Mouse (Mus musculus) spleen, adult 2 months (tissue): Measurements from ENCODE around the gene Urgcp.

Source experiments
- CTCF ChIP-seq: fragments of 200-500 bp; IDR thresholded peaks from 2 replicates; pipeline ENCODE4 v1.5.1; 2011; ENCODE audit warnings: mild to moderate bottlenecking, inconsistent platforms; ENCODE audit not compliant: insufficient read depth, insufficient read length, insufficient replicate concordance; ENCODE audit errors: extremely low read depth
- POLR2A ChIP-seq: fragments of 200-500 bp; IDR thresholded peaks from 2 replicates; pipeline ENCODE4 v1.6.1; 2011; ENCODE audit warnings: low read depth, low read length, inconsistent platforms

DNA sequence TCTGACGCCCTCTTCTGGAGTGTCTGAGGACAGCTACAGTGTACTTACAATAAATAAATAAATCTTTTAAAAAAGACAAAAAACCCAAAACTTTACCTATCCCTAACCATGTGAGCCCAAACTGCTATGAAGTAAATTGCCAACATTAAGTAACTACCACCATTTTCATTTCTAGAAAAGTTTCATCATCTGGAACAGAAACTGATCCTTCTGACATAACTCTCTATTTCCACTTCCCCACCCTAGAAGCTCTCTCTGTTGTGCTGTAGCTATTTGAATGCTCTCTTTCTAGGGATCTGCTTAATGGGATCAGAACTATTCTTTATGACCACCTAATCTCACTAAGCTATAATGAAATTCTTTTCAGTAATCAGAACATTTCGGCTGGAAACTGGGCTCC is 17.2 kb downstream of the Urgcp start:
- no peak for TF ChIP-seq CTCF
- TF ChIP-seq POLR2A = no peak
